10 mouse cellular contexts compared by ENCODE assay signal in the genomic region with DNA sequence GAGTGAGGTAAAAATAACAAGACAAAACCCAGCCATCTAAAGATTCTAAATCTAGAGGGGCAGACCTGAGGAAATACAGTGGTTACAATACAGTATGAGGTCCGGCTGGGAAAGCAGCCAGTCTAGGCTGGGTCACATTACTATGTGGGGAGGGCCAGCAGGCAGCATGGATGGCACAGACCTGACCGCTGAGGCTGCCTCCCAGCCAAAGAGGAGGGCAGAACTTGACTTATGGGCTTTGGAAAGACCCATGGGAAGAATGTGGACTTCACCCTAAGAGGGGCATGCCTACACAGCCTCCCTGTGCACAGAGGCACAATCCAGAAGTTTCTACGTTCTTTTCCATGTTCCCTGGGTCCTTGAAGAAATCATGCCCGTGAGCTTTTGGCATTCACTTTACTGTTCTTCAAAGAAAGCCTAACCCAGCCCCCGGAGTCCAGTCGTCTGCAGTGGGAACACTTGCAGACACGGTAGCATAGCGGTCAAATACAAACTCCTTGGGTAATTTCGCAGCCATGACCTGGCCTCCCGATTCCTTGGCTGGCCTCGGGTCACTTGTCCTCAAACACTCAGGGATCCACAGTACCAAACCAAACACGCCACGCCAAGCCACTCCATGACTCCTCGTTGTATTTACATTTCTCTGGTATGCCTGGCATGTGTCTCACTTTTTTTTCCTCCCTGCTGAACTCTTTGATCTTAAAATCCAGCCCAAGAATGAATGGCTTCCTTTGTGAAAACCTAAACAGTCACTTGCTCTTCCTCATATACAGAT.
DNase-seq lines count a peak whose midpoint lies in the region; ATAC-seq lines count a peak whose summit lies in the region.
"Had no signal": no experiment of that assay in that cellular context is flagged by ENCODE, and none has a peak within 500 bp of the region (broad histone marks: within the 10 kb centered on the region; RNA-seq: fewer than 3 reads in every experiment).

No protein-coding gene starts in this region.

- DNase-seq in heart, embryonic 10.5 days (ENCODE audit: low spot score): no peak
- DNase-seq in heart, adult 18-20 months: no peak
- peak; percentile 36 for DNase-seq in neural tube, embryonic 10.5 days (ENCODE audit: extremely low spot score, low spot score)
- peak; percentile 83 to 87 for DNase-seq in lung, adult 18-20 months
- no peak for DNase-seq in left cerebral cortex, adult 8-10 months (ENCODE audit: low spot score in 2 of 2)
- no peak for DNase-seq in spleen, postnatal 36 days (ENCODE audit: low spot score in 2 of 2)
- DNase-seq: cerebellum, adult 9-10 months had no signal

- no peak overlapping the region for H3K4me3 ChIP-seq in heart, embryonic 10.5 days
- H3K4me3 ChIP-seq in neural tube, embryonic 15.5 days (replicated peaks): no peak overlapping the region

- no peak overlapping the region for H3K4me2 ChIP-seq in neural tube, embryonic 15.5 days

- no peak for ATAC-seq in neural tube, embryonic 15.5 days (ENCODE audit: low FRiP score)
- ATAC-seq in erythroblast, adult 5-6 weeks (replicated peaks; ENCODE audit: low FRiP score, poor library complexity, severe bottlenecking): no peak

- H3K9ac ChIP-seq in neural tube, embryonic 15.5 days (replicated peaks): no peak overlapping the region

- H3K9me3 ChIP-seq in heart, embryonic 10.5 days: no peaks in the 10 kb centered on the region
- no peaks in the 10 kb centered on the region for H3K9me3 ChIP-seq in neural tube, embryonic 15.5 days (replicated peaks)

- H3K27ac ChIP-seq in heart, embryonic 10.5 days: peak overlapping the region; percentile 64
- no peak overlapping the region for H3K27ac ChIP-seq in neural tube, embryonic 15.5 days (replicated peaks)
- H3K27ac ChIP-seq: macrophage had no signal

- WGBS in heart, embryonic 10.5 days: 55% methylated on average over 14 of the region's 14 CpGs
- 72% methylated on average over 14 of the region's 14 CpGs for WGBS in neural tube, embryonic 15.5 days

- H3K27me3 ChIP-seq in heart, embryonic 10.5 days (ENCODE audit: insufficient read depth, poor library complexity, severe bottlenecking): no peaks in the 10 kb centered on the region
- H3K27me3 ChIP-seq in neural tube, embryonic 15.5 days (replicated peaks): no peaks in the 10 kb centered on the region

- no peaks in the 10 kb centered on the region for H3K36me3 ChIP-seq in heart, embryonic 10.5 days
- H3K36me3 ChIP-seq in neural tube, embryonic 15.5 days: no peaks in the 10 kb centered on the region

- H3K4me1 ChIP-seq in heart, embryonic 10.5 days: peaks cover 19% of the 10 kb centered on the region
- H3K4me1 ChIP-seq in neural tube, embryonic 15.5 days: peaks cover 12% of the 10 kb centered on the region

Comparison
In these comparisons a context has a peak if more than half of its experiments do, and no peak if none do; other contexts are left out.
1. DNase-seq: peak in neural tube, embryonic 10.5 days (single experiment) and lung, adult 18-20 months (2 of 2); none in heart, embryonic 10.5 days (single experiment), heart, adult 18-20 months (0 of 2), left cerebral cortex, adult 8-10 months (0 of 2) and spleen, postnatal 36 days (0 of 2).